Mouse (Mus musculus): Measurements from ENCODE around the gene Gm38655. TPM values are rescaled to one million over a fixed set of nuclear protein-coding genes. Genes with fewer than 3 reads are reported as not detected.

Gm38655 gene
- polyA plus RNA-seq, 1 experiment, result not detected

GRCm38 (mm10) chr17:25221821-25222503 lies 46.7 kb upstream of the Gm38655 start:
- no peaks in the 10 kb centered on the region for H3K79me2 ChIP-seq (ENCODE audit: control insufficient read depth, insufficient read depth)
- no peak overlapping the region for H3K4me2 ChIP-seq (ENCODE audit: low read depth)
- H3K36me3 ChIP-seq (ENCODE audit: control insufficient read depth, insufficient read depth), result no peaks in the 10 kb centered on the region
- no peak overlapping the region for H3ac ChIP-seq (ENCODE audit: control insufficient read depth, insufficient read length)
- no peak overlapping the region for H3K4me3 ChIP-seq
- H3K27me3 ChIP-seq (ENCODE audit: control insufficient read depth, insufficient read depth, insufficient read length), result no peaks in the 10 kb centered on the region
- TF ChIP-seq E2F4 (IDR thresholded peaks at IDR 0.05; ENCODE audit: insufficient read depth), result no peak
- TF ChIP-seq TCF3 (IDR thresholded peaks at IDR 0.05; ENCODE audit: insufficient read length, low read depth), result no peak
- no peak for TF ChIP-seq CEBPB (IDR thresholded peaks at IDR 0.05; ENCODE audit: insufficient read depth, poor library complexity, severe bottlenecking)
- no peak for TF ChIP-seq POLR2A (IDR thresholded peaks at IDR 0.05; ENCODE audit: insufficient read length, low read depth)
- no peak for TF ChIP-seq MAX (IDR thresholded peaks at IDR 0.05; ENCODE audit: low read depth)

- Histone ChIP-seq H3K4me3 (no peak overlapping the region), H3K27me3 (ENCODE audit: control insufficient read depth, insufficient read depth, insufficient read length) (no peaks in the 10 kb centered on the region), H3K36me3 (ENCODE audit: control insufficient read depth, insufficient read depth) (no peaks in the 10 kb centered on the region), H3ac (ENCODE audit: control insufficient read depth, insufficient read length) (no peak overlapping the region), H3K79me2 (ENCODE audit: control insufficient read depth, insufficient read depth) (no peaks in the 10 kb centered on the region), H3K4me2 (ENCODE audit: low read depth) (no peak overlapping the region)
- TF ChIP-seq TCF12 (IDR thresholded peaks at IDR 0.05; ENCODE audit: insufficient read depth, poor library complexity, severe bottlenecking) (no peak), MYOG (IDR thresholded peaks at IDR 0.05; ENCODE audit: control insufficient read depth in 1 of 3, insufficient read depth in 1 of 3, insufficient read length in 2 of 3, low read depth in 2 of 3) (no peak), REST (IDR thresholded peaks at IDR 0.05; ENCODE audit: insufficient read depth, insufficient read length) (no peak), E2F4 (IDR thresholded peaks at IDR 0.05; ENCODE audit: insufficient read depth) (no peak), POLR2A (IDR thresholded peaks at IDR 0.05; ENCODE audit: insufficient read length, low read depth) (no peak), POLR2AphosphoS2 (IDR thresholded peaks at IDR 0.05; ENCODE audit: insufficient read length, low read depth) (no peak), MYOD1 (IDR thresholded peaks at IDR 0.05; ENCODE audit: control insufficient read depth in 1 of 3, insufficient read length in 2 of 3, low read depth in 2 of 3) (no peak), USF1 (IDR thresholded peaks at IDR 0.05; ENCODE audit: low read depth) (no peak), TCF3 (IDR thresholded peaks at IDR 0.05; ENCODE audit: insufficient read length, low read depth) (no peak), SRF (IDR thresholded peaks at IDR 0.05; ENCODE audit: control insufficient read depth, insufficient read length, low read depth) (no peak), MAX (IDR thresholded peaks at IDR 0.05; ENCODE audit: low read depth) (no peak), CEBPB (IDR thresholded peaks at IDR 0.05; ENCODE audit: insufficient read depth, poor library complexity, severe bottlenecking) (no peak)
Measured at GRCm38 (mm10) chr17:25220746-25221145, 45.5 kb upstream of the Gm38655 start.

- H3K4me2 ChIP-seq (ENCODE audit: low read depth), result no peak overlapping the region
- no peak overlapping the region for H3K4me3 ChIP-seq
- no peak for TF ChIP-seq E2F4 (IDR thresholded peaks at IDR 0.05; ENCODE audit: insufficient read depth)
- TF ChIP-seq TCF3 (IDR thresholded peaks at IDR 0.05; ENCODE audit: insufficient read length, low read depth), result no peak
- no peak for TF ChIP-seq MYOD1 (IDR thresholded peaks at IDR 0.05; ENCODE audit: control insufficient read depth in 1 of 3, insufficient read length in 2 of 3, low read depth in 2 of 3)
- no peak for TF ChIP-seq SRF (IDR thresholded peaks at IDR 0.05; ENCODE audit: control insufficient read depth, insufficient read length, low read depth)
- no peak for TF ChIP-seq POLR2A (IDR thresholded peaks at IDR 0.05; ENCODE audit: insufficient read length, low read depth)
- TF ChIP-seq MAX (IDR thresholded peaks at IDR 0.05; ENCODE audit: low read depth), result no peak
- no peak for TF ChIP-seq CEBPB (IDR thresholded peaks at IDR 0.05; ENCODE audit: insufficient read depth, poor library complexity, severe bottlenecking)
- TF ChIP-seq REST (IDR thresholded peaks at IDR 0.05; ENCODE audit: insufficient read depth, insufficient read length), result no peak
- no peak for TF ChIP-seq USF1 (IDR thresholded peaks at IDR 0.05; ENCODE audit: low read depth)
- no peak for TF ChIP-seq POLR2AphosphoS2 (IDR thresholded peaks at IDR 0.05; ENCODE audit: insufficient read length, low read depth)
- TF ChIP-seq MYOG (IDR thresholded peaks at IDR 0.05; ENCODE audit: control insufficient read depth in 1 of 3, insufficient read depth in 1 of 3, insufficient read length in 2 of 3, low read depth in 2 of 3), result no peak
- no peak for TF ChIP-seq TCF12 (IDR thresholded peaks at IDR 0.05; ENCODE audit: insufficient read depth, poor library complexity, severe bottlenecking)
- H3ac ChIP-seq (ENCODE audit: control insufficient read depth, insufficient read length), result no peak overlapping the region
- no peaks in the 10 kb centered on the region for H3K36me3 ChIP-seq (ENCODE audit: control insufficient read depth, insufficient read depth)
- H3K79me2 ChIP-seq (ENCODE audit: control insufficient read depth, insufficient read depth), result no peaks in the 10 kb centered on the region
- no peaks in the 10 kb centered on the region for H3K27me3 ChIP-seq (ENCODE audit: control insufficient read depth, insufficient read depth, insufficient read length)
Measured at GRCm38 (mm10) chr17:25219492-25220295, 44.4 kb upstream of the Gm38655 start.

- Histone ChIP-seq H3K4me2 (ENCODE audit: low read depth) (no peak overlapping the region), H3K4me3 (no peak overlapping the region), H3K79me2 (ENCODE audit: control insufficient read depth, insufficient read depth) (no peaks in the 10 kb centered on the region), H3K27me3 (ENCODE audit: control insufficient read depth, insufficient read depth, insufficient read length) (no peaks in the 10 kb centered on the region), H3ac (ENCODE audit: control insufficient read depth, insufficient read length) (no peak overlapping the region), H3K36me3 (ENCODE audit: control insufficient read depth, insufficient read depth) (no peaks in the 10 kb centered on the region)
- no peak for TF ChIP-seq USF1 (IDR thresholded peaks at IDR 0.05; ENCODE audit: low read depth)
- no peak for TF ChIP-seq SRF (IDR thresholded peaks at IDR 0.05; ENCODE audit: control insufficient read depth, insufficient read length, low read depth)
- no peak for TF ChIP-seq TCF3 (IDR thresholded peaks at IDR 0.05; ENCODE audit: insufficient read length, low read depth)
- no peak for TF ChIP-seq CEBPB (IDR thresholded peaks at IDR 0.05; ENCODE audit: insufficient read depth, poor library complexity, severe bottlenecking)
- TF ChIP-seq POLR2AphosphoS2 (IDR thresholded peaks at IDR 0.05; ENCODE audit: insufficient read length, low read depth), result no peak
- no peak for TF ChIP-seq POLR2A (IDR thresholded peaks at IDR 0.05; ENCODE audit: insufficient read length, low read depth)
- TF ChIP-seq MYOD1 (IDR thresholded peaks at IDR 0.05; ENCODE audit: control insufficient read depth in 1 of 3, insufficient read length in 2 of 3, low read depth in 2 of 3), result no peak
- no peak for TF ChIP-seq REST (IDR thresholded peaks at IDR 0.05; ENCODE audit: insufficient read depth, insufficient read length)
- no peak for TF ChIP-seq MAX (IDR thresholded peaks at IDR 0.05; ENCODE audit: low read depth)
- no peak for TF ChIP-seq TCF12 (IDR thresholded peaks at IDR 0.05; ENCODE audit: insufficient read depth, poor library complexity, severe bottlenecking)
- TF ChIP-seq E2F4 (IDR thresholded peaks at IDR 0.05; ENCODE audit: insufficient read depth), result no peak
- TF ChIP-seq MYOG (IDR thresholded peaks at IDR 0.05; ENCODE audit: control insufficient read depth in 1 of 3, insufficient read depth in 1 of 3, insufficient read length in 2 of 3, low read depth in 2 of 3), result no peak
Measured at GRCm38 (mm10) chr17:25218967-25219366, 43.7 kb upstream of the Gm38655 start.
